Mouse (Mus musculus): ENCODE data around the gene Baz1b. TPM values are rescaled to one million over a fixed set of nuclear protein-coding genes. Genes with fewer than 3 reads are reported as not detected.

Baz1b gene
- total RNA-seq, 1 experiment, result 70.1 TPM

GRCm38 (mm10) chr5:135145955-135146354 is 41.1 kb upstream of the Baz1b start:
- Histone ChIP-seq H3K27ac (ENCODE audit: insufficient read depth, low read depth, low read length, poor library complexity, severe bottlenecking) (no peak overlapping the region), H3K36me3 (ENCODE audit: control insufficient read depth, insufficient read depth, low read length, poor library complexity, severe bottlenecking) (no peaks in the 10 kb centered on the region), H3K4me1 (ENCODE audit: control insufficient read depth in 2 of 2, insufficient read depth in 2 of 2, low read length in 2 of 2, poor library complexity in 1 of 2) (peaks cover 0 to 1% of the 10 kb centered on the region in 2 experiments; a peak in 1 of 4 replicates), H3K4me3 (ENCODE audit: insufficient read depth in 1 of 2, low read depth in 1 of 2, low read length in 2 of 2, poor library complexity in 1 of 2, severe bottlenecking in 1 of 2) (no peak overlapping the region), H3K9ac (ENCODE audit: insufficient read depth, low read depth, low read length, poor library complexity, severe bottlenecking) (no peak overlapping the region), H3K9me3 (ENCODE audit: control insufficient read depth, insufficient read depth, low read depth, low read length) (no peaks in the 10 kb centered on the region)
- DNase-seq (ENCODE audit: low read depth, low spot score), result no peak
- TF ChIP-seq HCFC1 (IDR thresholded peaks at IDR 0.05; ENCODE audit: borderline replicate concordance, insufficient read depth, low read length) (no peak), MAFK (IDR thresholded peaks at IDR 0.05; ENCODE audit: insufficient read depth, low read depth, low read length) (no peak), ZC3H11A (IDR thresholded peaks at IDR 0.05; ENCODE audit: borderline replicate concordance, low read depth, low read length) (no peak)
- in situ Hi-C loops (cut with MboI; ENCODE audit: low sequenced_read_pairs in 2 of 2, unreplicated experiment in 2 of 2), result no loop called here

- no peak for TF ChIP-seq CHD2 (IDR thresholded peaks at IDR 0.05; ENCODE audit: low read depth, low read length)
- no peak for TF ChIP-seq ZNF384 (IDR thresholded peaks at IDR 0.05; ENCODE audit: low read depth, low read length)
- TF ChIP-seq ZC3H11A (IDR thresholded peaks at IDR 0.05; ENCODE audit: borderline replicate concordance, low read depth, low read length), result no peak
- TF ChIP-seq HCFC1 (IDR thresholded peaks at IDR 0.05; ENCODE audit: borderline replicate concordance, insufficient read depth, low read length), result no peak
- TF ChIP-seq MAFK (IDR thresholded peaks at IDR 0.05; ENCODE audit: insufficient read depth, low read depth, low read length), result no peak
- in situ Hi-C loops (cut with MboI; ENCODE audit: low sequenced_read_pairs in 2 of 2, unreplicated experiment in 2 of 2), result no loop called here
- peak overlapping the region; percentile 77 to 93 for H3K4me3 ChIP-seq (ENCODE audit: insufficient read depth in 1 of 2, low read depth in 1 of 2, low read length in 2 of 2, poor library complexity in 1 of 2, severe bottlenecking in 1 of 2)
- DNase-seq (ENCODE audit: low read depth, low spot score), result no peak
- peaks cover 9% of the 10 kb centered on the region; the same call in 1 of the 2 replicates for H3K36me3 ChIP-seq (ENCODE audit: control insufficient read depth, insufficient read depth, low read length, poor library complexity, severe bottlenecking)
- no peaks in the 10 kb centered on the region for H3K9me3 ChIP-seq (ENCODE audit: control insufficient read depth, insufficient read depth, low read depth, low read length)
- H3K9ac ChIP-seq (ENCODE audit: insufficient read depth, low read depth, low read length, poor library complexity, severe bottlenecking), result peak overlapping the region; percentile 85
- peaks cover 0 to 2% of the 10 kb centered on the region in 2 experiments; a peak in 2 of 4 replicates for H3K4me1 ChIP-seq (ENCODE audit: control insufficient read depth in 2 of 2, insufficient read depth in 2 of 2, low read length in 2 of 2, poor library complexity in 1 of 2)
- H3K27ac ChIP-seq (ENCODE audit: insufficient read depth, low read depth, low read length, poor library complexity, severe bottlenecking), result no peak overlapping the region
Measured at GRCm38 (mm10) chr5:135148715-135149052, 38.4 kb upstream of the Baz1b start.

GRCm38 (mm10) chr5:135149053-135149819 is 37.8 kb upstream of the Baz1b start, which contains the start of gene Tbl2:
Tbl2 (plus strand) TSS chr5:135149657.
- peak within 1 kb of the TSS; percentile 94 for H3K27ac ChIP-seq (ENCODE audit: insufficient read depth, low read depth, low read length, poor library complexity, severe bottlenecking)
- H3K4me3 ChIP-seq (ENCODE audit: insufficient read depth in 1 of 2, low read depth in 1 of 2, low read length in 2 of 2, poor library complexity in 1 of 2, severe bottlenecking in 1 of 2), result peak within 1 kb of the TSS; percentile 93

GRCm38 (mm10) chr5:135149820-135150178 is 37.3 kb upstream of the Baz1b start:
- Histone ChIP-seq H3K36me3 (ENCODE audit: control insufficient read depth, insufficient read depth, low read length, poor library complexity, severe bottlenecking) (peaks cover 17% of the 10 kb centered on the region), H3K9ac (ENCODE audit: insufficient read depth, low read depth, low read length, poor library complexity, severe bottlenecking) (peak overlapping the region; percentile 87), H3K4me1 (ENCODE audit: control insufficient read depth in 2 of 2, insufficient read depth in 2 of 2, low read length in 2 of 2, poor library complexity in 1 of 2) (peaks cover 0 to 2% of the 10 kb centered on the region in 2 experiments; a peak in 2 of 4 replicates), H3K27ac (ENCODE audit: insufficient read depth, low read depth, low read length, poor library complexity, severe bottlenecking) (no peak overlapping the region), H3K4me3 (ENCODE audit: insufficient read depth in 1 of 2, low read depth in 1 of 2, low read length in 2 of 2, poor library complexity in 1 of 2, severe bottlenecking in 1 of 2) (peak overlapping the region; percentile 93), H3K9me3 (ENCODE audit: control insufficient read depth, insufficient read depth, low read depth, low read length) (no peaks in the 10 kb centered on the region)
- TF ChIP-seq CHD2 (IDR thresholded peaks at IDR 0.05; ENCODE audit: low read depth, low read length) (no peak), HCFC1 (IDR thresholded peaks at IDR 0.05; ENCODE audit: borderline replicate concordance, insufficient read depth, low read length) (no peak), ZC3H11A (IDR thresholded peaks at IDR 0.05; ENCODE audit: borderline replicate concordance, low read depth, low read length) (no peak), MAFK (IDR thresholded peaks at IDR 0.05; ENCODE audit: insufficient read depth, low read depth, low read length) (no peak), ZNF384 (IDR thresholded peaks at IDR 0.05; ENCODE audit: low read depth, low read length) (no peak)
- DNase-seq (ENCODE audit: low read depth, low spot score), result no peak
- in situ Hi-C loops (cut with MboI; ENCODE audit: low sequenced_read_pairs in 2 of 2, unreplicated experiment in 2 of 2), result no loop called here

More at GRCm38 (mm10) chr5:135149053-135149819, 37.8 kb upstream of the Baz1b start, which contains the start of gene Tbl2:
- peaks cover 14% of the 10 kb centered on the region for H3K36me3 ChIP-seq (ENCODE audit: control insufficient read depth, insufficient read depth, low read length, poor library complexity, severe bottlenecking)
- H3K4me1 ChIP-seq (ENCODE audit: control insufficient read depth in 2 of 2, insufficient read depth in 2 of 2, low read length in 2 of 2, poor library complexity in 1 of 2), result peaks cover 0 to 2% of the 10 kb centered on the region in 2 experiments; a peak in 2 of 4 replicates
- H3K9ac ChIP-seq (ENCODE audit: insufficient read depth, low read depth, low read length, poor library complexity, severe bottlenecking), result peak within 1 kb of the TSS; percentile 94
- DNase-seq (ENCODE audit: low read depth, low spot score), result peak; percentile 99
- TF ChIP-seq CHD2 (IDR thresholded peaks at IDR 0.05; ENCODE audit: low read depth, low read length), result no peak
- TF ChIP-seq ZNF384 (IDR thresholded peaks at IDR 0.05; ENCODE audit: low read depth, low read length), result no peak
- TF ChIP-seq MAFK (IDR thresholded peaks at IDR 0.05; ENCODE audit: insufficient read depth, low read depth, low read length), result no peak
- TF ChIP-seq HCFC1 (IDR thresholded peaks at IDR 0.05; ENCODE audit: borderline replicate concordance, insufficient read depth, low read length), result no peak; the same call in 1 of the 2 replicates
- no peak for TF ChIP-seq ZC3H11A (IDR thresholded peaks at IDR 0.05; ENCODE audit: borderline replicate concordance, low read depth, low read length)
- in situ Hi-C loops (cut with MboI; ENCODE audit: low sequenced_read_pairs in 2 of 2, unreplicated experiment in 2 of 2), result no loop called here
- no peaks in the 10 kb centered on the region for H3K9me3 ChIP-seq (ENCODE audit: control insufficient read depth, insufficient read depth, low read depth, low read length)

All from ES-E14 (cell line).